7 mouse cellular contexts compared by ENCODE assay signal in the genomic region with DNA sequence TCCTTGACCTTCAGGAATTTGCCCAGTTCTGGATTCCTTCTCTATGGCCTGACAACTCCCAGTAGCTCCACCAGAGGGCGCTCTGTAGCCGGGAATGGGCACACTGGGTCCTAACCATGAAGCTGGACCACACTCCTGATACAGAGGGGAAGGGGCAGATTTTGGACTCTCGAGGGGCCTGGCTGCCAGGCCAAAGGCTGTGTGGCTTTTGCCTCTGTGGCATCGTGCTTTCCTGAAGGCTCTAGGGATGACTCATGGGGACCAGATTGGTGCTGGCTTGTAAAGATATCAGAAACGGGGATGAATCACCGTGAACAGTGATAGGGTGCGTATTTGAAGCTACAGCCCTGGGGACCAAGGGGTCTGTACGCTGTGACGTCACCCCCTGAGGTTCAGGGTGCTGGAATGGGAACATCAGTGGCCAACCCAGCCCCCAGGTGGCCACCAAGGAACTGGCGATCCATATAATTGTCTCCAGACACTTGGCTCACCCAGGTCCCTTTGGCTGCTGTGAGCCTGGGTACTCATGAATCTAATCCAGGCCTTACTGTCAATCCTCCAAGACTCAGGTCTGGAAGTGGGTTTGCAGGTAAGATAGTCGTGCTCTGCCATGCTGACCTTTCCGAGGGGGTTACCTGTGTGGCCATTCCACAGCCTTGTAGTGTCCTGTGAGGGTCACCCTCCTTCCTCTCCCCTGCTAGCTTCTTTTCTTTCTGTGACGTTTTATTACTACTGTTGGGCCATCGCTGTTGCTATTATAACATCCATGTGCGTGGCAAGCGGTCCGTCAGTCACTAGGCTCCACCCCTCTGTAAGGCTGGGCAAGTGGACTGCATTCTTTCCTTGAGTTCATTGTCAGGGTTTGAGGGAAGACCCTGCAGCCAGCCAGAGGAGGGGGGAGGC. TPM values are rescaled to one million over a fixed set of nuclear protein-coding genes. Genes with fewer than 3 reads are reported as not detected.
DNase-seq lines count a peak whose midpoint lies in the region; ATAC-seq and TF ChIP-seq lines count a peak whose summit lies in the region.

No protein-coding gene starts in this region.

- peak; percentile 61 for ATAC-seq in forebrain, embryonic 14.5 days
- ATAC-seq in midbrain, embryonic 14.5 days (ENCODE audit: low FRiP score, low TSS enrichment) = no peak

- H3K36me3 ChIP-seq in forebrain, embryonic 14.5 days (ENCODE audit: control insufficient read depth, insufficient read depth, low read length) = no peaks in the 10 kb centered on the region
- H3K36me3 ChIP-seq in midbrain, embryonic 14.5 days (ENCODE audit: control insufficient read depth, insufficient read depth, low read length) = no peaks in the 10 kb centered on the region
- no peaks in the 10 kb centered on the region for H3K36me3 ChIP-seq in spleen, adult 2 months (ENCODE audit: control insufficient read depth, insufficient read depth, low read length)

- H3K4me1 ChIP-seq in forebrain, embryonic 14.5 days (ENCODE audit: control insufficient read depth, insufficient read depth, low read length) = no peaks in the 10 kb centered on the region
- 0 out of 2 replicates have a peak, but pooled peaks cover 4% of the 10 kb centered on the region for H3K4me1 ChIP-seq in midbrain, embryonic 14.5 days (ENCODE audit: control insufficient read depth, insufficient read depth, low read length)
- peaks cover 6% of the 10 kb centered on the region; the same call in 1 of the 2 replicates for H3K4me1 ChIP-seq in spleen, adult 2 months (ENCODE audit: control insufficient read depth, insufficient read depth, insufficient read length)

- no peak overlapping the region for H3K27ac ChIP-seq in forebrain, embryonic 14.5 days (ENCODE audit: low read depth, low read length)
- no peak overlapping the region for H3K27ac ChIP-seq in midbrain, embryonic 14.5 days (replicated peaks; ENCODE audit: low read depth, low read length)
- H3K27ac ChIP-seq in spleen, adult 2 months (ENCODE audit: insufficient read depth, low read length) = peak overlapping the region; percentile 58; the same call in 1 of the 2 replicates

- TF ChIP-seq POLR2A in spleen, adult 2 months (IDR thresholded peaks at IDR 0.05; ENCODE audit: low read depth, low read length) = no peak

- H3K9me3 ChIP-seq in forebrain, embryonic 14.5 days (replicated peaks; ENCODE audit: control insufficient read depth, low read length) = no peaks in the 10 kb centered on the region
- H3K9me3 ChIP-seq in midbrain, embryonic 14.5 days (ENCODE audit: control insufficient read depth, low read length) = no peaks in the 10 kb centered on the region

- H3K27me3 ChIP-seq in forebrain, embryonic 14.5 days (replicated peaks; ENCODE audit: control insufficient read depth, insufficient read depth, low read length) = no peaks in the 10 kb centered on the region
- H3K27me3 ChIP-seq in midbrain, embryonic 14.5 days (ENCODE audit: control insufficient read depth, insufficient read depth, low read length) = no peaks in the 10 kb centered on the region
- H3K27me3 ChIP-seq in spleen, adult 2 months (ENCODE audit: control insufficient read depth, insufficient read depth, low read length) = no peaks in the 10 kb centered on the region

- H3K4me2 ChIP-seq in forebrain, embryonic 14.5 days (ENCODE audit: low read length) = no peak overlapping the region
- H3K4me2 ChIP-seq in midbrain, embryonic 14.5 days (ENCODE audit: low read length) = no peak overlapping the region

- WGBS in forebrain, embryonic 14.5 days = 52% methylated on average over 17 of the region's 17 CpGs
- WGBS in midbrain, embryonic 14.5 days = 49% methylated on average over 17 of the region's 17 CpGs
- WGBS in spleen, adult 2 months = 54% methylated on average over 17 of the region's 17 CpGs

- H3K4me3 ChIP-seq in forebrain, embryonic 14.5 days (ENCODE audit: low read depth, low read length) = no peak overlapping the region
- H3K4me3 ChIP-seq in midbrain, embryonic 14.5 days (replicated peaks; ENCODE audit: low read depth, low read length) = no peak overlapping the region
- no peak overlapping the region for H3K4me3 ChIP-seq in spleen, adult 2 months (ENCODE audit: extremely low read depth, insufficient read depth, insufficient read length)

- peak; percentile 82 for DNase-seq in NIH3T3 (ENCODE audit: low read depth)
- peak; percentile 32 for DNase-seq in c-Kit-positive CD71-positive TER-119-positive erythroid progenitor cells, embryonic 14.5 days (ENCODE audit: low spot score)
- DNase-seq in forebrain, embryonic 14.5 days (ENCODE audit: low spot score) = peak; percentile 65
- peak; percentile 87 for DNase-seq in heart, postnatal 4 days
- peak; percentile 83 to 86 for DNase-seq in layer of hippocampus, postnatal 10 days (ENCODE audit: low spot score in 2 of 2)
- DNase-seq in midbrain, embryonic 14.5 days = peak; percentile 82
- DNase-seq in spleen, adult 2 months (ENCODE audit: low read depth in 1 of 2, low spot score in 2 of 2) = peak in 1 of 2 experiments; percentile 48

- peak; percentile 78; the same call in 1 of the 2 replicates for TF ChIP-seq CTCF in spleen, adult 2 months (IDR thresholded peaks at IDR 0.05; ENCODE audit: extremely low read depth, insufficient read depth, insufficient read length, insufficient replicate concordance)

- no peak overlapping the region for H3K9ac ChIP-seq in forebrain, embryonic 14.5 days (ENCODE audit: low read length)
- no peak overlapping the region for H3K9ac ChIP-seq in midbrain, embryonic 14.5 days (replicated peaks; ENCODE audit: low read length)

RNA-seq across cellular contexts. Expression of a gene that starts 17.0 kb away (rescaled TPM):
- polyA plus RNA-seq in forebrain, embryonic 14.5 days (2014; fragmentation: Nextera tagmentation; extraction: Ambion mirVana) = 73.4 and 84.7 TPM in 2 replicates
- total RNA-seq in heart, postnatal 4 days (2021) = under 1 TPM; 0.21 to 0.27 TPM
- 10 to 100 TPM; 47.3 to 47.8 TPM for total RNA-seq in layer of hippocampus, postnatal 10 days (2021)
- polyA plus RNA-seq in midbrain, embryonic 14.5 days (2014; fragmentation: Nextera tagmentation; extraction: Ambion mirVana) = 38.0 and 43.1 TPM in 2 replicates
- 0.08 and 0.09 TPM in 2 replicates for polyA plus RNA-seq in spleen, adult 2 months (2012; rRNA removed)

Comparison
In these comparisons a context has a peak if more than half of its experiments do, and no peak if none do; other contexts are left out.
1. RNA of a gene that starts 17.0 kb away (polyA plus RNA-seq): 73.4 to 84.7 TPM in forebrain, embryonic 14.5 days and 38.0 to 43.1 TPM in midbrain, embryonic 14.5 days; 0.08 to 0.09 TPM in spleen, adult 2 months; every median in the first group is over 10 times any median in the second.